Mouse (Mus musculus) large intestine, adult 2 months (tissue): Measurements from ENCODE around the gene Ptprm. TPM values are rescaled to one million over a fixed set of nuclear protein-coding genes. Genes with fewer than 3 reads are reported as not detected.

Experiments used
- DNase-seq: peaks from one replicate; pipeline ENCODE4 v3.0.0-alpha.2; 2012; ENCODE audit warnings: low read depth, low spot score
- WGBS: fragments of 180-500 bp; shearing (Covaris S2); methylation state at CpG from one replicate; pipeline ENCODE4 v1.1.7; 2018; 5-methylcytosine and 5-hydroxymethylcytosine counted together
- polyA plus RNA-seq: library from polyadenylated mRNA; depleted of rRNA; stranded (reverse); fragments of >200 nt; gene quantifications from 2 replicates; pipeline ENCODE4 v1.2.3, GENCODE M21; 2012

Gene Ptprm
- polyA plus RNA-seq, 1 experiment: 2.6 TPM

DNA sequence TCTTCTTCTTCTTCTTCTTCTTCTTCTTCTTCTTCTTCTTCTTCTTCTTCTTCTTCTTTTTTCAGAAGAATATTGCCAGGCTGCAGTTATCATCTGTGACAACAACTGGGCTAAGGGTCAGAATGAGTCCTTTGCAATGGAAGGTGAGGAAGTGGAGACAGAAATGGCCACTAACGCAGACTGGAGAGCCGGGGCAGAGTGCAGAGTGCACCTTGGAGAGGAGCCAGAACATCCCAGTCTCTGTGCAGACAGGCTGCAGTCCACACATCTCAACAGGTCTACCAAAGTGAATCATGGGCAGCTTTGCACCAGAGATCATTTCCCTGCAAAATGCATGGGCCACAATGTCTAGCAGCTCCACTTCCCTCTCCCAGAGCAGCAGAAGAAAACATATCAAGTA is 239.4 kb downstream of the Ptprm start:
- 23% methylated on average over 2 of the region's 2 CpGs for WGBS
- no peak for DNase-seq

DNA sequence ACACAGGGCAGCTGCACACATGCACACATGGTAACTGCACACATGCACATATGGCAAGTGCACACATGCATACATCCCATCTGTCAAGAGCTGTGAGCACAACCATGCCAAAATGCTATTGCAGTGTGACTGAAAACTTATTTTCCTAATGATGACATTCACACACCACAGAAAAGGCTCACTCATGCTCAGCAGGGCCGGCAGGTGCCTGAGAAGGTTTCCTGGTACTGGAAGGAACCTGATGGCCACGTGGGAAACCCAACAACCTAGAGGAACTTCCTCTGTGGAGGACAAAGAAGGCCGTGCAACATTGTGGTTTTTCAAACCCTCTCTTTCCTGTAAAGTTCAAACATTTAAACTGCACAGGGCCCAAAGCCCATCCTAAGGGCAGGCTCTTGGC is 241.6 kb downstream of the Ptprm start:
- 74% methylated on average over 3 of the region's 3 CpGs for WGBS
- DNase-seq: no peak

DNA sequence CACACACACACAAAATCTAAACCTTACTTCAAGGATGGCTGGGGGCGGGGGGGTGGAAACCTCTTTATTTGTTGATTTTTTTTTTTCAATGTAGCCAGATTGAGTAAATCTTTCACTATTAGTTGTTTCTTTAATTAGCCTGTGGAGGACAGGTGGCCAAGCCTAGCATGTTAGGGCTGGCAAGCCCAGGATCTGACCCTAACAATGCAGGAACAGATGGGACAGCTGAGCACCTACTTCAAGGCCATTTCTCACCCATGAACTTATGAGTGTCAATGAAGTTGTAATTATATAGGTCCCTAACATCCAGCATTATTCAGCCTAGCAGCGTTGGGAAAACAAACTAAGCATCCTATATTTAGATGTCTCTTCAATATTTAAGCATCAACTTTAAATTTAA is 248.1 kb downstream of the Ptprm start:
- no peak for DNase-seq
- WGBS: 82% methylated on average over 2 of the region's 2 CpGs

DNA sequence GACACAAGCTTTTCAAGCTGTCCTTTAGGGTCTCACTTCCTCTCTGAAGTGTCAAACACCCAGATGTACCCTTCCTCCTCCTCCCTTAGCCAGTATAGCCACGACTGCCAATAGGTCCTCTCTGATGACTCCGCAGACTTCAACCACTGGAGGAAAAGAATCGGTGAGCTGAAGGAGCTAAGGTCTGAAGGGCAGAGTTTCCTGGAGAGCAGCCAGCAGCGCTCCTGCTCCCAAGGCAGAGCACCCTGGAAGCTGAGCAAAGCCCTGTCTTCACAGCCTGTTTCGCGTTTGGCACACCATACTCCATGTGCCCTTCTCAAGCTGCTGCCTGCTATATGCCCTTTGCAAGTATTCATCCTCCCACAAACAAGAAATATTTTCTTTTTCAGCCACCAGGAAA is 252.2 kb downstream of the Ptprm start:
- peak; percentile 37 for DNase-seq
- 32% methylated on average over 6 of the region's 6 CpGs for WGBS

DNA sequence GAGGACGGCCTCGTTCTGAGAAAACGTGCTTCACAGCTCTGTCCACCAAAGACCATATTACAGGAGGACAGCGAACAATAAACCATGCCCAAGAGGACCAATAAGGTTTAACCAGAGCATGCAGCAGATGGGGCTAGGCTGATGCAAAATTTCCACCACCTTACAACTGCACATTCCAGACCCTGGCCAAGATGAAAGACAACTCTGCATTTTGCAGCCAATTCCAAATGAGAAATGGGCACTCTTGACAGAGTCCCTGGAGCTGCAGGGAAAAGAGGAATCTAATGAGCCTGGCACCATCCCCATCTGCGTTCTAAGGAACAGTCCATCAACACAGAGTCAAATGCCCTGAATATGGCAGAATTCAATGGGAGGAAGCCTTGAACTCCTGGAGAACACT is 263.3 kb downstream of the Ptprm start:
- no peak for DNase-seq
- 65% methylated on average over 5 of the region's 5 CpGs for WGBS

DNA sequence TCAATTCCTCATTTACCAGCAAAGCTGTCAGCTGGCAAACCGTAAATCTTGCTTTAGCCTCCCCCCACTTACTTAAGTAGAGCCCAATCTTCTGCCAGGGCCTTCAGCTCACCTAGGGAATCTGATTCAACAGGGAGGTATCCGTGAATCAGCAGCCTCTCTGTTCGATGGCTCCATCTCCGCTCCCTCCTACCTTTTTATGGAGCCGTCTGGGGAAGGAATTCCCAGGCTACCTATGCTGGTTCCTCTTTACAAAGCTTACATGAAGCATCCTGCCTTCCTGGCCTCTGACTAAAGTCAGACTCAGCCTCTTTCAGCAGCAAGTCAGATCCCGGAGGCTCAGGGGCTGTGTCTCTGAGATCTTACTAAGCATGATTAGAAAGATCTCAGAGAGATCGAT is 264.1 kb downstream of the Ptprm start:
- 76% methylated on average over 7 of the region's 7 CpGs for WGBS
- DNase-seq: no peak

DNA sequence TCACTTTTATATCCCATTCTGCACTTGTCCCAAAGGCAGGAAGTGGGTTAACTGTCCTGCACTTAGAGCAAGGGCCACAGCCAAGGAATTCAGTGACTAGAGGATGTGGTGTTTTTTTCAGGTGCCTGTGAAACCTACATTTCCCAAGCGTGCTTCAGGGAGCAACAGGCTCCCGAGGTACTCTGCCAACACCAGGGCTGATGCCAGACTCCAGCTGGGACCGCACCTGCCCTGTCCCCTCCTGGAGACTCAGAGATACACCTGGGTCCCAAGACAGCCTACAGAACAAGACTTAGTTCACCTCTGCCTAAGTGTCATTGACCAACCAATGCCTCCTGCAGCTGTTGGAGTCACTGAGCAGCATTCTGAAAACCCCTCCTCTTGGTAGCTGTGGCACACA is 264.6 kb downstream of the Ptprm start:
- 67% methylated on average over 3 of the region's 3 CpGs for WGBS

DNA sequence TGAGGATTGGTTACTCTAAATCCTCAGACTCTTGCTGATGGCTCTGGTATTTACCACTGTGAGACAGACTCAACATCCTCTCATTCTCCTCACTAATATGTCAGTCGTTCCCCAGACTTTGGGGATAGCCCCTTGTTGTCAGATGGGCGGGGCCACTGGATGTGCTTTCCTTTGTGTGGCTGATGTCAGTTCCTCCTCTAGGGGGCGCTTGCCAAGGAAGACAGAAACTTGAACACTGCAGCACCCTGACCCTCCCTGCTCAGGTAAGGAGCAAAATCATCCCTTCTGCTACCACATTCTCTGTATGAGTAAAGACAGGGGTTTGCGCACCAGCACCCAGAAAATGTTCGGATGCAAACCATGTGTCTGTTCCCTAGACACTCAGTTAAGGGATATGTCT is 266.7 kb downstream of the Ptprm start:
- no peak for DNase-seq
- 64% methylated on average over 5 of the region's 5 CpGs for WGBS

More for the DNA sequence above, 264.6 kb downstream of the Ptprm start:
- DNase-seq: no peak

DNA sequence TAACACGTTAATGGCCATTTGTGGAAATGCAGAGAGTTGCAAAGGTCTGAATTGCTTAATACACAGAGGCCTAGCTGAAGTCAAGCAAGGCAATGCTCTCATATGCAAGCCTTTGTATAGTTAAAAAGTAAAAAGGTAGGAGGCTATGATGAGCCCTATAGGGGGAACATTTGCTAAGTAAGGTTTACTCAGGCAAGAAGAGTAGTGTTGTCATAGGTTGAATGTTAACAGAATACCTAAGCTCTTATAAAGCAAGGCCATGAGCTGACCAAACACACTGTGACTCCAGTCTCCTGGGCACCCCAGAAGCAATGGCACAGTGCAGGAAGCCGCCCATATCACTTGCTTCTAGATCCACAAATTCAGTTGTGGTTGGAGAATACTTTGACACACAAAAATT is 267.4 kb downstream of the Ptprm start:
- no peak for DNase-seq
- 67% methylated on average over 2 of the region's 2 CpGs for WGBS

DNA sequence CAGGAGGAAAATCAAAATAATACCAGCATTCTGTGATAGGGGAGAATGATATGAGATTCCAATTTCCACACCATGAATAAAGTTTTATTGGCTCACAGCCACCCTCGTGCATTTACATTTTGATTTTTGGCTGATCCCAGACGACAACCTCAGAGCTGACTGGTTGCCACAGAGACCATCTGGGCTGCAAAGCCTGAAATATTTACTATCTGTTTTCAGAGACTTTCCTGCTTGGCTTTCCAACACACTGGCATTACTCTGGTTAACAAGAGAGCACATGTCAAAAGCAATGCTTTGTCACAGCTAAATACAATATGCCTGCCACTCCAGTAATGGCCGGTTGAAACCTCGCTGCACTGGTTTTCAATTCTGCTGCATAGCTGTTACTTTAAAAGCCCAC is 269.8 kb downstream of the Ptprm start:
- WGBS: 59% methylated on average over 4 of the region's 4 CpGs
- DNase-seq: no peak

DNA sequence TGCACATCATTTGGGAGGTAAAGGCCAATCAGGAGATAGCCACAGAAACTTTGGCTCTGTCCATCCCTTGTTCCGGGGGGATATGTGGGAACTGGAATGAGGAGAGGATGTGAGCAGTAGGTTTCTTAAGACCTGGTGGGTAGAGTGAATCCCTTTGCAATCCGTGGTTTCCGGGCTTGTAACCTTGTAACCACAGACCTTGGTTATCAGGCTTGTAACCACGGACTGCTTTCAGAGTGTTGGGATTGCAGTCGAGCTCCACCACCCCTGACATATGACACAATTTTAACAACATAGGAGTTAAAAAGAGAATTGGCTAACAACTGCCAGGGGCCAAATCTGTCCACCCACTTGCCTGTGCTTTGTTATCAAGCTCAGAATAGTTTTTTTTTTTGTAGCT is 270.2 kb downstream of the Ptprm start:
- WGBS: 66% methylated on average over 5 of the region's 5 CpGs

DNA sequence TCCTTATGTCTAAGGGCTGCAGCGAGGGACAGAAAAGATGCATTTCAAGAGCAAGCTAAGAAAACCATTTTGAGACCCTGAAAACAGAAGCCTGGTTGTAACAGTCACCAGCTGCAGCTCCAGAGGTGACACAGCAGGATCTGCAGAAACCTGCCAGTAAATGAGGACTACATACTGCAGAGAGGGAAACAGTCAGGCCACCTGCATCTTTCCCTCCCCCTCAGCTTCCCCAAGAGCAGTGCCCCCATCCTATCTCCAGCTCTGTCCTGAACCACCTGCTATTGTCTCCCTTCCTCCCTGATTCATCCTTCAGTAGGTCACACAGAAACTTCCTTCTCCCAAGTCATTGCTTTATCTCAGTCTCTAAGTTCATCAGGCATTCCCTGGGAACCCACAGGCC is 274.7 kb downstream of the Ptprm start:
- WGBS: 68% methylated on average over 1 of the region's 1 CpGs
- no peak for DNase-seq

More for the DNA sequence above, 270.2 kb downstream of the Ptprm start:
- no peak for DNase-seq

DNA sequence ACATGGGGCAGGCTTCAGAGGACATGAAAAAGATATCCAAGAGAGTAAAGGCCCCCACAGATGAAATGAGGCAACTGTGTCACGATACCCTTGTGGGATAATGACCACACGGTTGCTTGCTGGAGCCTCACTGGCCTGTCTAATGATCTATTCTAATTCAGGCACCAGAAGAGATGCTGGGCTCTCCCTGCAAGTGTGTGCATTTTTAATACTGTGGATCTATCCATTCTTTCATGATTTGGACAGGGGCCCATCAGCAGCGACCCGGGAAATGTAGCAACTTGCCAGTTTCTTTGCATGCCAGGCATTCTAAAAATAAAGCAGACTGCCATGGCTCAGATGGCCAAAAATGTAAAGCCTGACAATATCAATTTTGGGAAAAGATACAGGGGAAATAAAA is 280.7 kb downstream of the Ptprm start:
- DNase-seq: no peak
- WGBS: 64% methylated on average over 4 of the region's 4 CpGs

DNA sequence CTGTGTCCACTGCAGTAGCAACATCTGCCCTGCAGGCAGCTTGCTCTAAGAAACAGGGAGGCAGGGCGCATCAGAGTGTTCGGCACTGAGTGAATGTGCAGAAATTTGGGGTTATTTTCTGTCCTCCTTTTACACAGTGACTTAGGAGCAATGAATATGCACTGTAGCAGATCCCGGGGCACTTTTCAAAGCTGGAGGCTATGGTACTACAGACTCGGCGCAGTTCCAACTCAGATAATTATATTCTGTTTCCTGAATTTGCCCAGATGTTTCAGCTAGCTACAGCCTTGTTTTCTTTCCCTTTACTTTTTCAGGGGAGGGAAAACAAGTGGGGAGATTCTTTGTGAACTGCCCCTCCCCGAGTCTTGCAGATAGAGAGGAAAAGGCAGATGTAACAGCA is 281.1 kb downstream of the Ptprm start:
- no peak for DNase-seq
- 74% methylated on average over 6 of the region's 6 CpGs for WGBS

DNA sequence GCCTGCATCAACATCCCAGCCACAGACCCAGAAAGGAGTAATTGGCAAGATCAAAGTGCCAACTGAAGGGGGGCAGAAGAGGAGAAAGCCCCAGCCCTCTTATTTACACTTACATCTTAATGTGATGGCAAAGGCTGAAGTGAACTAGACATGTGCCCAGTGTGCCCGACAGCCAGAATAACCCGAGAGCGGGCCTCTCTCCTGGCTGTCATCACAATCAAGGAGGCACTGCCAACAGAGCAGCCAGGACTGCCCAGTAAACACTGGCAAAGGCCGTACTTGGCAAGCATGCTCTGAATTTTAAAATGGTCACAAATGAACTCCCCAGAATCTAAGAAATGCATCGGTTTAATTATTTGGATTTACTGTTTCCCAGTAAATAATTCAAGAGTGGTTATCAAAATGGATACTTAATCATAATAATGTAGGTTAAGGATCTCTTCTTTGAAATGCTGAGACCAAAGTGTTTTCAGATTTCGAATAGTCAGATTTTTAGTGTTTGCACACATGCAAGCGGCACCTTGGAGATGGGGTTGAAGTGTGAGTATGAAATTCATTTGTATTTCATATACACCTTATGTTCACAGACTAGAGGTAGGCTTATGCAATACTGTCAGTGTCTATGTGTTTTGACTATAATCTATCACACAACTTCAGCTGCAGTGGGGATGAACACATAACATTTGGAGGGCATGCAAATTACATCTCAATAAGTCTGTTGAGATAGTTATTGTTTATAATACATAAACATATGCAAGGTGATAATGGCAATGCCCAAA is 282.8 kb downstream of the Ptprm start:
- WGBS: 81% methylated on average over 7 of the region's 7 CpGs
- DNase-seq: no peak

DNA sequence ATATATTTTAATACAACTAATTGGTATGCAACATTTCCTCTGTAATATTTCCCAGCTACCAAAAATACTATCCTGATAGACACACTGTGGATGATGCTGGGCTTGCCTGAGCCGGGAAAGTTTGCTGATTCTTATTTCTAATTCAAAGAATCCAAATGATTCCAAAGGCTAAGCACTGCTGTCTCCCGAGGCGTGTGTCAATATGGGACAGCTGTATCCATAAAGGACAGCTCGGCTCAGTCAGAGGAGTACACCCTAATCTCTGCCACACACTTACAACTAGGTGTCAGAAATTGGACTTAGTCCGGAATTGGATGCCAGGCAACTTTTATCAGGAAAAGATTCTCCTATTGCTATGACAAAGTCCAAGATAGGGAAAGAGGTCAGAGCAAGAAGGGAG is 290.6 kb downstream of the Ptprm start:
- 41% methylated on average over 5 of the region's 5 CpGs for WGBS
- no peak for DNase-seq

DNA sequence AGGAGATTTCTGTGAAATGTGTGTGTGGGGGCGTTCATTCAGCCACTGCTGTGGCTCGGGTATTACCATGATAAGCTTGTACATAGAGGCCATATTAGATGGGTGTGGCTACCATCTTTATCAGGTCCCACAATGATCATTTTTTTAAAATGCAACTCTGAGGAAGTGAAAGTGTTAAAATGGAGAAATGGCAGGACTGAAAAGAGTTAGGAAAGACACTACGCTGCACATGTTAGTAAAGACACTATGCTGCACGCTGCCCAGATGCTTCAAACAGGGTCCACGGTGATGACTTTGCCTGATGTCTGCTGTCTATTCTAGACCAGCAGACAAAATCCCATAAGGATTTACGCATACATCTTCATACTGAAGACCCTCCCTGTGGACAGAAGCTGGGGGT is 298.6 kb downstream of the Ptprm start:
- no peak for DNase-seq
- 81% methylated on average over 6 of the region's 6 CpGs for WGBS

DNA sequence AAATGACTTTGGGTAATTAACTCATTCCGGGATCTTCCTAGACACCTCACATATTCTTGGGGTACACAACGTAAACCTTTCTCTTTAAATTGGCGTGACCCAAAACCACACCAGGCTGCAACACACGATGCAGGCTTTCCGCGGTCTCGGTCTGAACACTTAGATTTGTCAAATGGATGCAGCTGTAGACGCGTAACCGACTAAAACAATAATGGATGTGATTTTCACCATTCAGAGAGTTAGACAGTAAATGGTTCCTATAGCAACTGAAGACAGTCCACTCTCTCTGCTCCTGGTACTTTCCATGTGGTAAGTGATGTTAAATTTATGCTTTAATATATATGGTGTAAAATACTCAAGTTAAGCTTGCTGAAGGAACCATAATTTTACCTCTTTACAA is 300.1 kb downstream of the Ptprm start:
- DNase-seq: no peak
- 96% methylated on average over 10 of the region's 10 CpGs for WGBS

DNA sequence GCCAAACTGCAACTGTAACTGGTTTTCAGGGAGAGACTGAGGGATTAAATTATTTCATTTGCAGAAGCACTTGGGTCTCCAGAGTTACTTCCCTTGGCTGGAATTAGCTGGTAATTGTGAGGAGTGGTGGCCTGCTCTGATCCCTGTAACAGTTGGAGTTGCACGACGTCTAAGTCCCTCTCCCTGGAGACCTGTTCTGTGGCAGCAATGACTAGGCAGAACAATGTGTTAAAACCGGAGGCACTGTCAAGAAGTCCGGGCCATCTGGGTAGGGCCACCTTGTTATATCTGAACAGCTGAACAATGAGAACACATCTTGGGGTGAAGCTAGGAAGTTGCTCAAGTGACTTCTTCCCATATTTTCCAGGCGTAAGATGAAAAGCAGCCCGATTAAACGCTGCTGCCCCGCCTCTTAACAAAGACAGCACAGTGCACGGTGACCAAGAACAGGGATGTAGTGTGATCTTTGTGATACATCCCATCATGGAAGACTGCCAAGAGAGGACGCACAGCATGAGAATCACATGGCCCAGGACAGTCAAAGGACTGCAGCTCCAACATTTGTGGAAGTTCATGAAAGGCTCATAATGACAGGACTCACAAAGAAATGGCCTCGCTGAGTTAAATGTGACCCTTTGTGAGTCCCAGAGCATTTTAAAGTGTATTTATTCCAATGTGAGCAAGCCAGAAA is 301.5 kb downstream of the Ptprm start:
- no peak for DNase-seq
- WGBS: 73% methylated on average over 11 of the region's 11 CpGs

DNA sequence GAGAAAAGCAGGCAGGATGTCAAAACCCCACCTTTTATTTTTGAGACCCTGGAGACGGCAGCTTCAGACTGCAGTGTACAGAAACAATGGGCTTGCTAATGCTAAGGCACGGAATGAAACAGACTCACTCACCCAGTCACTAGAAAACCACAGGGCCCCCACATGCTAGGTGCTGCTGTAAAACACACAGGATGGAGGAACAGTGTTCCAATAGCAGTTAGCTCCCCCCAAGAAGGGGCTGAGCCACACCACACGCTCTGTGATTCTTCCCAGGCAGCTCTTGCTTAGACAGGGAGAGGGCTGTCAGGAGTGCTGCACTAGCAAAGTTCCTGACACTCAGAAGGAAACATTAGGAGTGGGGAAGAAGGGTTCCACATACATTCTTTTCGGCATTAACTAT is 306.6 kb downstream of the Ptprm start:
- DNase-seq: no peak
- 74% methylated on average over 4 of the region's 4 CpGs for WGBS

DNA sequence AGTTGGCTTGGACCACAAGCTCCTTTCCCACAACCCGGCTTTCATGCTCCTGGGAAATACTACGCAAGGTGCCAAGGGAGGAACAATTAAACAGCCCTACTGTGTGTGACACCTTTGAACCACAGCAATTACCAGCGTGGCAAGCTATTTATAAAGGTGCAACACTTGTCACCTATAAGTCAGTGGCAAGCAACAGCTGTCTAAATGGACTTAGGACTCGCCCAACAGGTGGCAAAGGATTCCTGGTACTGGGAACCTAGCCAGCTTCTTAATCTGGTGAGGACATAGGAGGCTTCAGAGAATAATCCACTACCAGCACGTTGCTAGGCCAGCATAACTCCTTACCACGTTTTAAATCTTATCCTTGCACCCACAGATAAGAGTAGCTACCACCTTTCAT is 315.7 kb downstream of the Ptprm start:
- no peak for DNase-seq
- 59% methylated on average over 6 of the region's 6 CpGs for WGBS
